Mouse (Mus musculus) lung, embryonic 16.5 days (tissue): Measurements from ENCODE around the gene Rras2. TPM values are rescaled to one million over a fixed set of nuclear protein-coding genes. Genes with fewer than 3 reads are reported as not detected.
A peak's percentile ranks its signal among the peaks of the same experiment; 100 is the strongest.

ENCODE experiments used
- ATAC-seq: fragments of 200-750 bp; cut with Nextera tagmentation; 2 replicates; pipeline ENCODE4 v1.8.0; 2017; ENCODE audit warnings: low read depth, mild to moderate bottlenecking, moderate library complexity
- H3K27ac ChIP-seq: fragments of 300-500 bp; sonication (generic); 2 replicates; pipeline ENCODE4 v1.5.1; 2014; ENCODE audit warnings: mild to moderate bottlenecking, control low read depth, low read length
- H3K27me3 ChIP-seq: fragments of 300-500 bp; sonication (generic); 2 replicates; pipeline ENCODE4 v1.6.1; 2014; ENCODE audit warnings: low read depth, low read length, mixed read lengths; ENCODE audit not compliant: control insufficient read depth, insufficient read depth
- H3K36me3 ChIP-seq: fragments of 300-500 bp; sonication (generic); 2 replicates; pipeline ENCODE4 v1.6.1; 2014; ENCODE audit warnings: low read length; ENCODE audit not compliant: control insufficient read depth, insufficient read depth
- H3K4me1 ChIP-seq: fragments of 300-500 bp; sonication (generic); replicated peaks from 2 replicates; pipeline ENCODE4 v1.6.1; 2014; ENCODE audit warnings: low read length, mixed read lengths; ENCODE audit not compliant: control insufficient read depth, insufficient read depth
- H3K4me2 ChIP-seq: fragments of 300-500 bp; sonication (generic); 2 replicates; pipeline ENCODE4 v1.6.1; 2014; ENCODE audit warnings: low read depth, low read length, control low read depth
- H3K4me3 ChIP-seq: fragments of 300-500 bp; sonication (generic); 2 replicates; pipeline ENCODE4 v1.5.1; 2014; ENCODE audit warnings: mild to moderate bottlenecking, low read length, control low read depth
- H3K9ac ChIP-seq: fragments of 300-500 bp; sonication (generic); 2 replicates; pipeline ENCODE4 v1.6.1; 2014; ENCODE audit warnings: low read length, control low read depth
- H3K9me3 ChIP-seq: fragments of 300-500 bp; sonication (generic); 2 replicates; pipeline ENCODE4 v1.6.1; 2016; ENCODE audit warnings: low read length; ENCODE audit not compliant: control insufficient read depth
- WGBS: fragments of 180-500 bp; shearing (Covaris S2); extraction: QIAGEN DNeasy Blood & Tissue Kit; methylation state at CpG from one replicate; pipeline ENCODE4 v1.1.7; 2014; 5-methylcytosine and 5-hydroxymethylcytosine counted together
- polyA plus RNA-seq: library from polyadenylated mRNA; unstranded; fragments of >200 nt; fragmentation: Nextera tagmentation; extraction: Ambion mirVana; gene quantifications from 2 replicates; pipeline ENCODE4 v1.2.1, GENCODE M21; 2015

Rras2 gene
- polyA plus RNA-seq, 1 experiment from 2014 or later: 40.1 TPM

DNA sequence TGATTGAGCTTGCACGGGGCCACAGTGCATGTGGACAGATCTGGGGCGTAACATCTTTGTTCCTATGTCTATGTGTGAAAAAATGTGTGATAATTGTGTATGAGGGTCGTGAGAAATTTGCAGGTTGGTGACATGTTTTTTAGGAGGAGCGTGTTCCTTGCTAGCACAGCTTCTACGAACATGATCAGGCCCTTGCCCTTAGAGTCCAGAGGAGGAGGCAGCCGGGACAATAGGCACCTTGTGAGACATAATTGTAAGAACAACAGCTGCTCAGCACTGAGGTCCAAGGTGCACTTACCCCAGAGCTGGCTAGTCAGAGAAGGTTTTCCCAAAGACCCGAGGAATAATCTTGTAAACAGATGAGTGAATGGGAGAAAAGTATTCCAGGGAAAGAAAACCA is 599 bp upstream of the Rras2 start:
- no peaks in the 10 kb centered on the region; the same call in 1 of the 2 replicates for H3K36me3 ChIP-seq
- peak overlapping the region; percentile 88; the same call in 1 of the 2 replicates for H3K9ac ChIP-seq
- H3K4me1 ChIP-seq: peaks cover 13% of the 10 kb centered on the region; the same call in 1 of the 2 replicates
- H3K27me3 ChIP-seq: no peaks in the 10 kb centered on the region
- 28% methylated on average over 7 of the region's 7 CpGs for WGBS
- ATAC-seq: no peak
- no peaks in the 10 kb centered on the region for H3K9me3 ChIP-seq
- peak overlapping the region; percentile 83 for H3K4me2 ChIP-seq
- peak overlapping the region; percentile 88 for H3K4me3 ChIP-seq
- H3K27ac ChIP-seq: no peak overlapping the region

DNA sequence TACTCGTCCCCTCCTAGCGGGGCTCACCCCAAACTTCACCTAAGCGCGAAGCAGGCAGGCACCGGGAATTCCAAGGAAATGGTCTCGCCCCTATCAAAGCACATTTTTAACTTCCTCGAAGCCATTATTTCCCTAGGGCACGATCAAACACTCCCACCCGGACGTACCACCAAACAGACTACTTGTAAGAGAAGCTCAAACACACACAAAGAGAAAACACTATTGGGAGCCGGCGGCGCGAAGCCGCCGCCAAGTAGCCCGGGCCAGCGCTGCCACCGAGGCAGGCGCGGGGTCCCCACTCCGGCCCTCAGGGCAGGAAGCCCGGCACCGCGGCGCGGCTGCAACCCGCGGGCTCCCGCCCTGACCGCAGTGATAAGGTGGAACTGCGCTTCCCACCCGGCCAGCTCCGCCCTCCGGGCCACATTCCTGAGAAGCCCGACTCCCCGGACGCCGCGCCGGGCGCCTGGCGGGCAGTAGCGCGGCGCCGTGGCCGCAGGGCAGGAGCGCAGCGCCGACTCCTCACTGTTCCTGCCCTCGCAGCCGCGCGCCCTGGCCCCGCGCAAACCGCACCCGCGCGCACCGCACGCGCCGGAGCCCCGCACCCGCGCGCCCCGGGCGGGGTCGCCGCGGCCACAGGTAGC is 750 bp downstream of the Rras2 start:
- H3K4me2 ChIP-seq: peak overlapping the region; percentile 83
- H3K4me1 ChIP-seq: peaks cover 13% of the 10 kb centered on the region; the same call in 1 of the 2 replicates
- ATAC-seq: peak; percentile 86
- peak overlapping the region; percentile 88 for H3K4me3 ChIP-seq
- 0% methylated on average over 64 of the region's 74 CpGs for WGBS
- peak overlapping the region; percentile 95 for H3K27ac ChIP-seq
- H3K9me3 ChIP-seq: no peaks in the 10 kb centered on the region
- H3K9ac ChIP-seq: peak overlapping the region; percentile 88
- no peaks in the 10 kb centered on the region; the same call in 1 of the 2 replicates for H3K36me3 ChIP-seq
- H3K27me3 ChIP-seq: no peaks in the 10 kb centered on the region

DNA sequence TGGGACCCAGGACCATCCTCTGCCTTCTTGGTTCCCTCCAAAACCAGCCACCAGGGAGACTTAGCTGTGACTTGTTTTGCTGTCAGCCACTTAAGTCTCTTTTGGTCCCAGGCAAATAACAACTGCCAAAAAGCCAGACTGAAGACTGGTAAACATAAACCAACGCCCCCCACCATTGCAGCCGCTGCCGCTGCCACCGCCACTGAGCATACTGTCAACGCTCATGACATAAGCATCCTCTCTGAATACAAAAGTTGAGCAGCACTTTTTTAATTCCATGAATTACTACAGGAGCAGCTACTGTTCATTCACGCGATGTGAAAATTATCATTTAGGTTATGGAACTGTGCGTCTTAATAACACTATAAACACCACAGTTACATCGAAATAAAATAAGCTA is 1.6 kb downstream of the Rras2 start:
- H3K27ac ChIP-seq: no peak overlapping the region
- no peak for ATAC-seq
- peaks cover 13% of the 10 kb centered on the region; the same call in 1 of the 2 replicates for H3K4me1 ChIP-seq
- no peaks in the 10 kb centered on the region for H3K9me3 ChIP-seq
- no peaks in the 10 kb centered on the region for H3K27me3 ChIP-seq
- H3K4me3 ChIP-seq: peak overlapping the region; percentile 88
- H3K4me2 ChIP-seq: peak overlapping the region; percentile 83
- H3K9ac ChIP-seq: no peak overlapping the region
- WGBS: 13% methylated on average over 9 of the region's 9 CpGs
- H3K36me3 ChIP-seq: no peaks in the 10 kb centered on the region; the same call in 1 of the 2 replicates

DNA sequence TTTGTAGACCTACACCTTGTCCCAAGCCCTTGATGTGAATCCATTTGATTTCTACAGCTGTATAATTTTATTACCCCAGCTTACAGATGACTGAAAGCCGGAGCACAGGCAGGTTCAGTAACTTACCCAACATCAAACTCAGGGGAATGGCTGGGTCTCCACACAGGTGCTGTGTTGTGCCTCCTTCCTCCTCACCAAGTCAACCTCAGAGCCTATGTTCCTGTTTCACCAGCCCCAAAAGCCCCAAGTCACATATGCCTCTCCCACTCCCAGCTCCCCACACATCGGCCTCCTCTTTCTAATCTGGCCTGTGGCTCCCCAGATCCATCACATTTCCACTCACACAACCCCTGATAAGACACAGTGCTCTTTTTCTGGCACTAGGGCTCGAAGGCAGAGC is 2.6 kb downstream of the Rras2 start:
- Histone ChIP-seq H3K4me3 (no peak overlapping the region), H3K36me3 (no peaks in the 10 kb centered on the region; the same call in 1 of the 2 replicates), H3K4me1 (peaks cover 13% of the 10 kb centered on the region; the same call in 1 of the 2 replicates), H3K9me3 (no peaks in the 10 kb centered on the region), H3K4me2 (peak overlapping the region; percentile 83; the same call in 1 of the 2 replicates), H3K27ac (no peak overlapping the region), H3K9ac (no peak overlapping the region), H3K27me3 (no peaks in the 10 kb centered on the region)
- ATAC-seq: no peak
- 66% methylated on average over 3 of the region's 3 CpGs for WGBS

DNA sequence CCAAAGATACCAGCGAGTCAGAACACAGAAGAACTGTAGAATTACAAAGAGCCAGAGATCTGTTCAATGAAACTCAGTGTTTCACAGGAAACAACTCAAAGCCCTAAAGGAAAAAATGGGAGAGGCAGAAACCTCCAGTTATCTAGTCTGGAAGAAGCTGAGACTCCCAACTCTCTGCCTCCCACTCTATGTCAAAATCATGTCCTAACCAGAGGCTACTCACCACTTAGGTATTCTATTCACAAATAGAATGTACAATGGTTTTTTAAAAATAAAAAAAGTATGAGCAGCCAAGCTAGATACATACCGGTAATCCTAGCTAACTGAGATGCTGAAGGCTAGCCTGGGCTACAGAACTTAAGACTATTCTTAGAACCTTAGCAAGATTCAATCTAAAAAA is 3.3 kb downstream of the Rras2 start:
- H3K27ac ChIP-seq: no peak overlapping the region
- no peak overlapping the region for H3K4me2 ChIP-seq
- no peak for ATAC-seq
- 85% methylated on average over 2 of the region's 2 CpGs for WGBS
- H3K36me3 ChIP-seq: no peaks in the 10 kb centered on the region; the same call in 1 of the 2 replicates
- H3K4me1 ChIP-seq: peaks cover 13% of the 10 kb centered on the region; the same call in 1 of the 2 replicates
- no peak overlapping the region for H3K4me3 ChIP-seq
- H3K27me3 ChIP-seq: no peaks in the 10 kb centered on the region
- no peak overlapping the region for H3K9ac ChIP-seq
- H3K9me3 ChIP-seq: no peaks in the 10 kb centered on the region

DNA sequence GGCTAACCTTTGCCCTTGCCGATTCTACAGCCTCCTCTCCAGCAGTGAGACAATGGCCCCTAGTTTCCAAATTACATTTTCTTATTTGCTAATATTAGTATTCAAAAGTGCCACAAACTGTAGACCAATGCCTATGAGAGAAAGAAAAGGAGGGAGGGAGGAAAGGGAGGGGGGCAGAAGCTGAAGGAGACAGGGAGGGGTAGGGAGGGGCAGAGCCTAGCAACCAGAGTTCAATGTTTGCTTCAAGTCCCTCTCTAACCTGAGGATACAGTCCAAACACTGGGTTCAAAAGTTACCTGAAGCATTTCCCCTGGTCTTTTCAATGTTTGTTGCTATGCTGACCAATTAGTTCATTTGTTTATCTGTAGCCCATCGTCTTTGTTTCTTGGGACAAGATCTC is 7.1 kb downstream of the Rras2 start:
- 56% methylated on average over 2 of the region's 2 CpGs for WGBS
- no peaks in the 10 kb centered on the region; the same call in 1 of the 2 replicates for H3K36me3 ChIP-seq
- H3K27ac ChIP-seq: no peak overlapping the region
- H3K4me2 ChIP-seq: no peak overlapping the region
- H3K9ac ChIP-seq: no peak overlapping the region
- ATAC-seq: no peak
- peaks cover 13% of the 10 kb centered on the region; the same call in 1 of the 2 replicates for H3K4me1 ChIP-seq
- H3K9me3 ChIP-seq: no peaks in the 10 kb centered on the region
- no peaks in the 10 kb centered on the region for H3K27me3 ChIP-seq
- H3K4me3 ChIP-seq: no peak overlapping the region

DNA sequence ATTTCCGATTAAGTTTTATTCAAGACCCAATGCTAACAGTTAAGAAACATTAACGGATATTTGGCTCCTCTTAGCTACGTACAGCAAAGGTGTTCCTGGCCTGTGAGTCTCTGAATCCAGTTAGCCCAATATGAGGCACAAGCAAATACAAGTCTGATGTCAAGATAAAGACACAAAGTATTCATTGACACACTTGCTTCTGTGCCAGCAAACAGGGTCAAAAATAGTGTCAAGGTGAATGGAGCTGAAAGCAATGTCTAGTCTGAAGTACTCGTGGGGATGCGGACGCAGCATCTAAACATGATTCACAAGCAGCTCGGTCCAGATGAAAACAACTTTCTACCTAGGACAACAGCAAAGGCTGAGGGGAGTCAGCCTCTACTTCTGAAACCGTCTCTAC is 11.7 kb downstream of the Rras2 start:
- Histone ChIP-seq H3K4me1 (peaks cover 19% of the 10 kb centered on the region), H3K36me3 (no peaks in the 10 kb centered on the region), H3K27me3 (no peaks in the 10 kb centered on the region), H3K27ac (no peak overlapping the region), H3K4me2 (no peak overlapping the region), H3K9me3 (no peaks in the 10 kb centered on the region), H3K9ac (no peak overlapping the region), H3K4me3 (no peak overlapping the region)
- 73% methylated on average over 8 of the region's 8 CpGs for WGBS
- no peak for ATAC-seq

DNA sequence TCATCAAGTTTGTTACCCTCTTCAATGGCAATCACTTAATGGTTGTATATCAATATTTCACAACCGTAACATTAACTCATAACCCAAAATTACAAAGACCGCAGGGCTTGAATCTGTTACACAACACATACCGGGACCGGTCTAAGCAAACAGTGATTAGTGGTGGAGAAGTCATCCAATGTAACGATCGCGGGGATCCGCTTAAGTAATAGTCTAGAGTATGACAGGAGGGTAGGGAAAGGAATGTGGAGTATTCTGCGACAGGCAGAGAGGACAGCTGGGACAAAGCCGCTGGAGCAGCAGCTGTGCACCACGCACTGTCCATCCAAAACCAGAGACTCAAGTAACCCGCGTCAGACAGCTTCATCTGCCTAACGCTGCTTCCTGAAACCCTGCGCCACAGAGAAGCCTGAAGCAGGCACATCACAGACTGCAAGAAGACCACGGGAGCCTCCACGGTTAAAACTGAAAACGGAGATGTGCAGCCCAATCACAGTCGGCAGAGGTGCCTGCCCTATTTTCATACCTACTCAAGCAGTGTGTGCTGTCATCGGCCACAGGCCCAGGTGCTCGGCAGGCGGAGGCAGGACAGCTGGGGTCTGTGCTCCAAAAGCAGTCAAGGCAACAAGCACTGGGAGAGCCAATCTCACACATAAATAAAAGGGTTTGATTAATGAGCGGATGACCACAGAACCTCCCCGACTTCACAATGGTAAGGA is 13.8 kb downstream of the Rras2 start:
- Histone ChIP-seq H3K4me1 (peaks cover 19% of the 10 kb centered on the region), H3K9ac (no peak overlapping the region), H3K27ac (no peak overlapping the region), H3K4me2 (no peak overlapping the region), H3K4me3 (no peak overlapping the region), H3K9me3 (no peaks in the 10 kb centered on the region), H3K36me3 (no peaks in the 10 kb centered on the region), H3K27me3 (no peaks in the 10 kb centered on the region)
- WGBS: 55% methylated on average over 24 of the region's 24 CpGs
- peak; percentile 89 for ATAC-seq

DNA sequence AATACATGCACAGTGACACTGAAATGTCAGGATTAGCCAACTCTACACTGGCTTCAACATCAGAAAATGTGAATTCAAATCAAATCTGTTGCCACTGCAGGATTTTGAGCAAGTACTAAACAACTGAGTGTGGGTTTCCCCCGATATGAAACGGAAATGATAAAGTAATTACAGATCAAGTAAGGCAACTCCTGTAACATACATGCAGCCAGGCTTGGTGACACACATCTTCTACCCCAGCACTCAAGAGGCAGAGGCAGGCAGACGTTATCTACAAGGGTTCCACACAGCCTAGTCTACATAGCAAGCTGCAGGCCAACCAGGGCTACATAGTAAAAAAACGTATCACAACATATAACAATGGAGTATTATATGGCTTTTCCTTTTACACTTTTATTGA is 14.4 kb downstream of the Rras2 start:
- 80% methylated on average over 4 of the region's 4 CpGs for WGBS
- no peaks in the 10 kb centered on the region for H3K36me3 ChIP-seq
- ATAC-seq: no peak
- H3K4me1 ChIP-seq: peaks cover 19% of the 10 kb centered on the region
- H3K27me3 ChIP-seq: no peaks in the 10 kb centered on the region
- H3K9me3 ChIP-seq: no peaks in the 10 kb centered on the region
- H3K4me3 ChIP-seq: no peak overlapping the region
- H3K4me2 ChIP-seq: no peak overlapping the region
- no peak overlapping the region for H3K9ac ChIP-seq
- no peak overlapping the region for H3K27ac ChIP-seq
